Mouse (Mus musculus) C2C12 (cell line): ENCODE measurements around the gene Mmp10.

ENCODE experiments used
- CTCF ChIP-seq: IDR thresholded peaks from one replicate; pipeline ENCODE4 v1.5.1; 2011; ENCODE audit not compliant: control insufficient read depth, insufficient read depth, insufficient read length
- FOSL1 ChIP-seq: IDR thresholded peaks from one replicate; pipeline ENCODE4 v1.8.0; 2011; ENCODE audit warnings: mild to moderate bottlenecking, low read length; ENCODE audit not compliant: poor library complexity, insufficient read depth, severe bottlenecking
- MAX ChIP-seq: IDR thresholded peaks from one replicate; pipeline ENCODE4 v1.6.1; 2011; ENCODE audit warnings: mild to moderate bottlenecking, control low read depth
- MYOG ChIP-seq: IDR thresholded peaks from one replicate; pipeline ENCODE4 v1.6.1; 2011; ENCODE audit not compliant: control insufficient read depth, insufficient read length; ENCODE audit errors: extremely low read depth
- USF1 ChIP-seq: IDR thresholded peaks from one replicate; pipeline ENCODE4 v1.6.1; 2011; ENCODE audit warnings: low read depth, mild to moderate bottlenecking, control low read depth, moderate library complexity

DNA sequence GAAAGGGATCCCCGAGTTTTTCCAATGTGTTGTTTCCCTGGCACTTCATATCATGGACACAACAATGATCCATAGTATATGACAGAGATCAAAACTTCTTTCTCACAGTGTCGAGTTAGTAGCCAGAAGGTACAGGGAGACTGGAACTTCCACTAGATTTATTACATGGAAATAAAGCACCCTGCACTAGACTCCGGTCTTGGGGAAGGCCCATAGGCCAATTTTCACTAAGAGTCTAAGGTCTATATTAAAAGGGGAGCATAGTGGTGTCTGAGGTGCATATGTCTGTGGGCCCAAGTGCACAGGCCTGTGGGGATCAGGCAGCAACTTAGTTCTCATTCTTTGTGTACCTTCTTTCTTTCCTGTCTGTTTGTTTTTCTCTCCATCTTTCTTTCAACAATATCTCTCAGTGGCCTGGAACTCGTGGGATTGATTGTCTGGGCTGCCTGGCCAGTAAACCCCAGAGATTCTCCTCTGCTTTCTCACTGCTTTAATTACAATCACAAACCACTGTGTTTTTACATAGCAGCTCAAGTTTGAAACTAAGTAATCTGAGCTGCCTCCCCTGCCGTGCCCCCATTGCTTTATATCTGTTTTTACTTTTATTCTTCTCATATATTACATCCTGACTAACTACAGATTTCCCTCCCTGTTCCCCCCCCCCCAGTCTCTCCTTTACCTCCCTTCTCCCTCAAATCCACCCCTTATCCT lies 18.3 kb upstream of the Mmp10 start:
- TF ChIP-seq CTCF (no peak), MYOG (no peak), MAX (no peak), USF1 (no peak), FOSL1 (no peak)
